Comparison of ENCODE assay signal across 9 mouse cellular contexts in the genomic region with DNA sequence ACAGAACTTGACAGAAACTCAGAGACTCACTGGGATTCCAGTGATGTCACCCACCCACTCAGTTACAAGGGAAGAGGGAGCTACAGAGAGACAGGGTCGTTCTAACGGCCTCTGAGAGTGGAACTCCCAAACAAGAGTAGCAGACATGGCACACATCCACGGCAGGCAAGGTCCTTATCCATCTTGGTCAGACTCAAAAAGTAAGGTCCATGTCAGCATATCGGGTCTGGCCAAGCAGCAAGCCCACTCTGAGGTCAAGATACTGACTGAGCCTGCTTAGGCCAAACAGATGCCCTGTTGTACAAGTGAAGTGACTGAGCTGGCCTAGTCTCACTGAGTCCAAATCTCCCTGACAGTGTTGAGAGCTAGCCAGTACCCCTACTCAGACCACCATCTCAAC. TPM values are rescaled to one million over a fixed set of nuclear protein-coding genes. Genes with fewer than 3 reads are reported as not detected.
A peak's percentile ranks its signal among the peaks of the same experiment; 100 is the strongest.
DNase-seq lines count a peak whose midpoint lies in the region; ATAC-seq and TF ChIP-seq lines count a peak whose summit lies in the region.
"Had no signal": no experiment of that assay in that cellular context is flagged by ENCODE, and none has a peak within 500 bp of the region (broad histone marks: within the 10 kb centered on the region; RNA-seq: fewer than 3 reads in every experiment).

No protein-coding gene starts in this region.

- no peak for ATAC-seq in heart, embryonic 11.5 days (replicated peaks; ENCODE audit: insufficient number of reproducible peaks, low FRiP score, low TSS enrichment)
- ATAC-seq in forebrain, embryonic 14.5 days: 0 out of 2 replicates have a peak, but pooled peaks have one; percentile 2
- no peak for ATAC-seq in liver, embryonic 14.5 days (ENCODE audit: insufficient read depth)

- peaks cover 27% of the 10 kb centered on the region for H3K36me3 ChIP-seq in heart, embryonic 11.5 days (ENCODE audit: control insufficient read depth, insufficient read depth, low read length)
- H3K36me3 ChIP-seq in E14TG2a.4 (ENCODE audit: insufficient read depth, low read length): peaks cover 50% of the 10 kb centered on the region
- peaks cover 37% of the 10 kb centered on the region for H3K36me3 ChIP-seq in forebrain, embryonic 14.5 days (ENCODE audit: control insufficient read depth, insufficient read depth, low read length)
- peaks cover 32% of the 10 kb centered on the region for H3K36me3 ChIP-seq in liver, embryonic 14.5 days (replicated peaks; ENCODE audit: control insufficient read depth, insufficient read depth, low read depth)

- H3K9me3 ChIP-seq in heart, embryonic 11.5 days (replicated peaks; ENCODE audit: control insufficient read depth, low read length): no peaks in the 10 kb centered on the region
- no peaks in the 10 kb centered on the region for H3K9me3 ChIP-seq in E14TG2a.4 (ENCODE audit: low read length)
- H3K9me3 ChIP-seq in forebrain, embryonic 14.5 days (replicated peaks; ENCODE audit: control insufficient read depth, low read length): no peaks in the 10 kb centered on the region
- no peaks in the 10 kb centered on the region for H3K9me3 ChIP-seq in liver, embryonic 14.5 days (ENCODE audit: control insufficient read depth, low read length)

- TF ChIP-seq EP300 in liver, embryonic 14.5 days (IDR thresholded peaks at IDR 0.05; ENCODE audit: low read depth): no peak

- intact Hi-C loops in heart, postnatal 36 days (cut with DNase I): no loop called here

- DNase-seq in heart, postnatal 36 days: no peak
- no peak for DNase-seq in forebrain, embryonic 14.5 days (ENCODE audit: low spot score)
- no peak for DNase-seq in liver, embryonic 14.5 days (ENCODE audit: low read depth in 3 of 3, low spot score in 3 of 3)
- DNase-seq in frontal cortex, postnatal 25 days (ENCODE audit: low spot score in 2 of 2): no peak
- DNase-seq in adrenal gland, postnatal 4 days (ENCODE audit: low spot score in 2 of 2): no peak
- DNase-seq in gastrocnemius, postnatal 4 days (ENCODE audit: low spot score in 2 of 2): no peak
- DNase-seq: thymus, postnatal 36 days had no signal

- H3K27ac ChIP-seq in heart, embryonic 11.5 days (ENCODE audit: low read depth, low read length): peak overlapping the region; percentile 65
- peak overlapping the region; percentile 90 for H3K27ac ChIP-seq in forebrain, embryonic 14.5 days (ENCODE audit: low read depth, low read length)
- H3K27ac ChIP-seq in liver, embryonic 14.5 days: peak overlapping the region; percentile 38

- WGBS in heart, embryonic 11.5 days (ENCODE audit: insufficient replicate concordance): 53% methylated on average over 4 of the region's 4 CpGs
- 30% methylated on average over 4 of the region's 4 CpGs for WGBS in forebrain, embryonic 14.5 days
- WGBS in liver, embryonic 14.5 days (ENCODE audit: insufficient replicate concordance): 41% methylated on average over 4 of the region's 4 CpGs

- H3K4me1 ChIP-seq in heart, embryonic 11.5 days (ENCODE audit: control insufficient read depth, insufficient read depth, low read length): peaks cover 74% of the 10 kb centered on the region
- H3K4me1 ChIP-seq in E14TG2a.4 (replicated peaks; ENCODE audit: low read depth, low read length): peaks cover 96% of the 10 kb centered on the region
- peaks cover 42% of the 10 kb centered on the region for H3K4me1 ChIP-seq in forebrain, embryonic 14.5 days (ENCODE audit: control insufficient read depth, insufficient read depth, low read length)
- H3K4me1 ChIP-seq in liver, embryonic 14.5 days (replicated peaks; ENCODE audit: control insufficient read depth in 2 of 2, insufficient read depth in 2 of 2, low read length in 1 of 2): peaks cover 24 to 36% of the 10 kb centered on the region in 2 experiments

- H3K9ac ChIP-seq in heart, embryonic 11.5 days (ENCODE audit: low read depth, low read length): peak overlapping the region; percentile 70
- H3K9ac ChIP-seq in forebrain, embryonic 14.5 days (ENCODE audit: low read length): peak overlapping the region; percentile 67
- peak overlapping the region; percentile 60 for H3K9ac ChIP-seq in liver, embryonic 14.5 days (replicated peaks)

- TF ChIP-seq CTCF in E14TG2a.4 (conservative IDR thresholded peaks at IDR 0.05; ENCODE audit: low read length): no peak
- TF ChIP-seq CTCF in liver, embryonic 14.5 days (IDR thresholded peaks at IDR 0.05; ENCODE audit: low read depth): no peak

- peak overlapping the region; percentile 94 for H3K4me2 ChIP-seq in heart, embryonic 11.5 days
- peak overlapping the region; percentile 69 for H3K4me2 ChIP-seq in forebrain, embryonic 14.5 days (ENCODE audit: low read length)
- H3K4me2 ChIP-seq in liver, embryonic 14.5 days (ENCODE audit: low read depth): peak overlapping the region; percentile 87

- H3K4me3 ChIP-seq in heart, embryonic 11.5 days (ENCODE audit: low read depth, low read length): peak overlapping the region; percentile 47; the same call in 1 of the 2 replicates
- peak overlapping the region; percentile 78 for H3K4me3 ChIP-seq in E14TG2a.4 (replicated peaks; ENCODE audit: low read length)
- peak overlapping the region; percentile 43 for H3K4me3 ChIP-seq in forebrain, embryonic 14.5 days (ENCODE audit: low read depth, low read length)
- peak overlapping the region; percentile 65 for H3K4me3 ChIP-seq in liver, embryonic 14.5 days (ENCODE audit: insufficient read depth in 1 of 2, low read depth in 2 of 2, low read length in 2 of 2)

- no peaks in the 10 kb centered on the region for H3K27me3 ChIP-seq in heart, embryonic 11.5 days (ENCODE audit: control insufficient read depth, insufficient read depth, low read length)
- no peaks in the 10 kb centered on the region for H3K27me3 ChIP-seq in E14TG2a.4 (ENCODE audit: insufficient read depth, low read length)
- no peaks in the 10 kb centered on the region for H3K27me3 ChIP-seq in forebrain, embryonic 14.5 days (replicated peaks; ENCODE audit: control insufficient read depth, insufficient read depth, low read length)
- H3K27me3 ChIP-seq in liver, embryonic 14.5 days (ENCODE audit: control insufficient read depth, insufficient read depth, low read length): no peaks in the 10 kb centered on the region

RNA-seq across cellular contexts. Expression of a gene that starts 13.7 kb away (rescaled TPM):
- polyA plus RNA-seq in heart, embryonic 11.5 days (2014; fragmentation: Nextera tagmentation; extraction: Ambion mirVana): 39.0 and 41.0 TPM in 2 replicates
- 10 to 100 TPM; 28.9 to 39.5 TPM for total RNA-seq in heart, postnatal 36 days (2021)
- polyA plus RNA-seq in forebrain, embryonic 14.5 days (2014; fragmentation: Nextera tagmentation; extraction: Ambion mirVana): 42.6 and 44.3 TPM in 2 replicates
- polyA plus RNA-seq in liver, embryonic 14.5 days (2012; rRNA removed): 38.8 and 45.7 TPM in 2 replicates
- polyA plus RNA-seq in liver, embryonic 14.5 days (2014; fragmentation: Nextera tagmentation; extraction: Ambion mirVana): 37.6 and 49.6 TPM in 2 replicates
- 100 to 1,000 TPM; 135 to 160 TPM for total RNA-seq in adrenal gland, postnatal 4 days (2021)
- total RNA-seq in gastrocnemius, postnatal 4 days (2021): 10 to 100 TPM; 48.6 to 53.1 TPM

Comparison
In these comparisons a context has a peak if more than half of its experiments do, and no peak if none do; other contexts are left out.
1. H3K27ac ChIP-seq: peak in every context shown above with its lines; median percentile 90 in forebrain, embryonic 14.5 days; 65 in heart, embryonic 11.5 days; 38 in liver, embryonic 14.5 days.